Mouse (Mus musculus) skeletal muscle tissue, adult 2 months (tissue): ENCODE results near the gene Figla.
"Not testable (repeated sequence)": the region's sequence is repeated elsewhere in the genome, so short reads cannot be mapped to it uniquely, and the experiment has no call there.

Experiments
- DNase-seq: peaks from one replicate; pipeline ENCODE4 v3.0.0-alpha.2; 2012; ENCODE audit warnings: low read depth, low spot score

Figla gene

DNA sequence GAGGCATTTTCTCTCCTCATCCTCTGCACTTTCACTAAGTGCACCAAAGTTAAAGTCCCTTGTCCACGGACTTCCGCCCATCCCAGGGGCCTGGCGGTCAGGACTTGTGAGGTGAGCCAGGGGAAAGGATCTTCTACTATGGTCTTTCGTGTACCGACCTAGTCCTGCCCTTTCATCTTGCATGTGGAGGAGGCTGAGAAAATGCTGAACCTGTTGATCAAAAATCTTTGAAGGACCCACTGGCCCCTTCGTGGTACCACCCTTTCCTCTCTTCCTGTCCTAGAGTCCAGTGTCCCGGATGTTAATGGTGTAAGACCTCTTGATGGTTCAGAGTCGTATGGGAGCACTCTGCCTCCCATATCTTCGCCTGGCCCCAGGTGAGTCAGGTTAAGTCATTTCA is at the start of gene Figla:
Gene Figla (plus strand): TSS at position 301 of the 400 bp plus-strand sequence.
- no peak for DNase-seq

DNA sequence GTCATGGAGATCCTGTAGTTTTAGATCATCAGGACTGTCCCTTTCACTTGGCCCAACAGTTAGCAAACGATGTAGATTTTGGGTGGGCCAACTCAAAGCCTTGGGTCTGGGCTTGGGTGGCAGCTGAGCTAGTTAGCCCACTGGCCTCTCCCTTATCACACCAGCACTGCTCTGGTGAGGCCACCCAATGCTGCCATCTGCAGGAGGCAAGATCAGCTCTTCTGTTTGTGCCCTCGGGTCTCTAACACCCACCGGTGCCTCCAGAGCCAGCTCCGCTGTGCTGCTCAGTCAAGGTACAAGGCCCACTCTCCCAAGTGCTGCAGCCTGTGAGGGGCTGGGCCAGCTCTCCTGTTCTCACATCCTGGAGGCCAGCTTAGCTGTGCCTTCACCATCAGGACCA is 49.3 kb upstream of the Figla start:
- DNase-seq: no peak

DNA sequence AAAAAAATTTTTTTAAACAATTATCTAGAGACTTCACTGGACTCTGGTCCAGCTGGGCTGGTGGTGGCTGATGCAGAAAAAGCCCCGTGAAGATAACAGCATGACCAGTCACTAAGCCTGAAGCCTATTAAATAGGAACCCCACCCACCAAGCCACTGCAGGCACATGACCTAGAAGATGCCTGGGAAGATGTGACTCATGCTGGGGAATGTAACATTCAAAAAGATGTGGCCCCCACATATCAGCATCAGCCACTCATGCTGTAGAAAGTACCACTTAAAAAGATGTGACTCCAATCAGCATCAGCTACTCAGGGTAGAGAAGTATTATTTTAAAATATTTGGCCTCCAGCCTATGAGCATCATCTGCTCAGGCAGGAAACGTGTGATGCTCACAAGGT is 46.1 kb upstream of the Figla start:
- DNase-seq: no peak

GRCm38 (mm10) chr6:85972699-85973098 is 43.3 kb upstream of the Figla start:
- no peak for DNase-seq

DNA sequence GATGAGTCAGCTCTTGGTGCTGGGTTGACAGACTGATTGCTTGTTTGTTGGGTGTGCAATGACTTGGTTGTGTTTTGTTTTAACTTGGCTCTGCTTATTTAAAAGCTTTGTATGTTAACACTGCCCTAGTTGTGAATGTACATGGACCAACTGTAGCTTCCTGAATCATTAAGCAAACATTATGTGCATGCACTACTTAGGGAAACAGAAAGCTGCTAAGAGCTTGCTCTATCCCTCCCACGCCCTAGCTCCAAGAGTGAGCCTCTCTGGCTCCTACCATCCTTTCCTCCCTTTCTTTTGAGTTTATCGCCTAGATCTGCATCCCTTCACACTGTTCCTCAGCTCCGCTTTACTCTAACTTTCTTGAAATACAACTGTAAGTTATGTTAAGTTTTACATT is 42.6 kb upstream of the Figla start:
- no peak for DNase-seq

- no peak for DNase-seq
Measured at GRCm38 (mm10) chr6:85974941-85975617, 40.9 kb upstream of the Figla start.

DNA sequence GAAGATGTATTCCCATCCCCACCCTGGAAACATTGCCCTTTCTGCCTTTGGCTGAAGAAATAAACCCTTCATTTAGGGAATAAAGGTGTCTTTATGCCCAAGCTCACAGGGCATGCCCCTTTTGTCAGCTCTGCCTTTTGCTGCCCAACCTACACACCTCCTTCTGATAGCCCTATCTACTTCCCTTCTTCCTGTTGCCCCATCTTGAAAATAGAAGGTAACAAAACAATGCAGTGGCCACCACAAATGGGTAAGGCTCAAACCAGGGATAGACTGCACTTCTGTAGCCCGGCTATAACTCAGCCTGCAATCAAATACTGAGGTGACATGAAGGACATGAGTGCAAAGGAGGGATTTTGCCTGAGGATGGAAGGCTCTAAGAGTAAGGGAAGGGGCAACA is 40.2 kb upstream of the Figla start:
- no peak for DNase-seq

DNA sequence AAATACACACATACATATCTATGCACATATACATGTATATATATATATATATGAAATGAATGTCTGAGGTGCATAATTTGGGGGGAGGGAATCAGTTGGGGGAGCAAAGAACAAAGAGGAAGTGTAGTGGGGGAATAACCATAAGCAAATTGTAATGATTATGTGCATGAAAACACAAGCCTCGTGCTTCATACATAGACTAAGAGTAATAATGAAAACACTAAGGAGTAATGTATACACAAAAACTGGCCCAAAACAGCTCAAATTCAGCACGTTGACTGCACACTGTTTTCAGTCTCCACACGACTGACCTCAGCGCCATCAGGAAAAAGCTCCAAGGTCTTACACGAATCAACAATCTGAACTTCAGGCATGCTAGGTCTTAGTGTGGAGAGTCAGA is 39.7 kb upstream of the Figla start:
- no peak for DNase-seq

GRCm38 (mm10) chr6:85978736-85979135 is 37.2 kb upstream of the Figla start:
- not testable (repeated sequence) for DNase-seq

GRCm38 (mm10) chr6:85984351-85984750 is 31.6 kb upstream of the Figla start:
- no peak for DNase-seq

- not testable (repeated sequence) for DNase-seq
Measured at GRCm38 (mm10) chr6:85989570-85989969, 26.4 kb upstream of the Figla start.

DNA sequence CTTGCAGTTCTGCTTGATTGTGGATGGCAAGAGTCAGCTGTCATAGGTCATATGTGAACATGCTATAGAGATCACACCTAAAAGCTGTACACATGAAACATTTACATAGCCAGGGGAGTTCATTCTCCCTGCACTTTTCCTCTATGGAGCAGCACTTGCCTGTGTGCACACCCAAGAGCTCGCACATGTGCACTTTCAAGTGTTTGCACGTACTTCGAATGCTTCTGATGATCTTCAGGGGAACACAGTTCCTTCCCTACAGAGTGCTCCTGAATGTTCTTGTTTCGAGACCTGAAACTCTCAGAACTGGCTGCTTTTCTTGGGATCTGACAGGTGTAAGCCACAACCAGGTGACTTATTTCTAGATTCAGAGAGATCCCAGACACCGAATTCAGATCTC is 25.2 kb upstream of the Figla start:
- DNase-seq: not testable (repeated sequence)

GRCm38 (mm10) chr6:86003405-86003925 is 12.5 kb upstream of the Figla start:
- DNase-seq: no peak

DNA sequence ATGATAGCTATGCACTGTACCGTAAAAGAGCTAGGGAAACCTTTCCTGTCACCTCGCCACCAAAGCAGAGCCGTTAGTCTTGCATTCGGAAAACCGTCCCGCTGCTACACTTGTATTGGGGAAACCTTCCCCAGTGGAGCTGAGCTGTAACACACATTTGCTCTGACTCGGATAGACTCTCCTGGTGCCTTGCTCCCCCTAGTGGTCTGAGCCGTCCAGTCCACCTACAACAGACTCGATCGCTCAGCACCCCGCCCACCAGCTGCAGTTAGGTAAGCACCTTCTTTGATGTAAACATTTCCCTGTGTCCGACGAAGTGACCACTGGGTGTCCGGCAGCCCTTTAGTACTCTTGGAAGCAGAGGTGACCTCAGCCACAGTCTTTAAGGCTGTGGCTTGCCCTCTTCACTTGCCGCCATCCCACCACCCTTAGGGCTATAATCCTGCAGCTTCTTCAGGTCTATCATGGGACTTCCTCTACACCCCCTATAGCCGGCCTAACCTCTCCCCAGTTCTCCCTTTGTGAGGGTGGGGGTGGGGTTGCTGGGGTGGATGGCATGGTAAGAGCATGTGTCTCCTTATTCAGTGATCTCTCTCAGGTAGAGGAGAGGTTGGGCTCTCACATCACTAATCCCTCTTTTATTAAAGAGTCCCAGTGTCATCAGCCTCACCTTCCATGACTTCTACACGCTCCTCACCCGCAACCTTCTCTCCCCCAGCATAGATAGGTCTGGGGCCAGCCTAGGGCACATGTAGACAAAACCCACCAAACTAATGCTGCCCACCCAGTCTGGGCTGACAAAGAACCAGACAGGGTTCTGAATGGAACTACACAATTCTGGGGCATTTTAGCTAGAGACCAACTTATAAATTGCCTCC is 11.5 kb upstream of the Figla start:
- peak; percentile 62 for DNase-seq

GRCm38 (mm10) chr6:86009980-86010379 is 6.0 kb upstream of the Figla start:
- no peak for DNase-seq

- not testable (repeated sequence) for DNase-seq
Measured at GRCm38 (mm10) chr6:86014812-86015211, 1.2 kb upstream of the Figla start.

GRCm38 (mm10) chr6:86016793-86017350 is 901 bp downstream of the Figla start:
- no peak for DNase-seq

- DNase-seq: no peak
Measured at GRCm38 (mm10) chr6:86019415-86020237, 3.7 kb downstream of the Figla start.

- no peak for DNase-seq
Measured at GRCm38 (mm10) chr6:86020948-86021347, 5.0 kb downstream of the Figla start.

- no peak for DNase-seq
Measured at GRCm38 (mm10) chr6:86026632-86027292, 10.8 kb downstream of the Figla start.

- DNase-seq: no peak
Measured at GRCm38 (mm10) chr6:86028150-86028549, 12.2 kb downstream of the Figla start.
